Mouse (Mus musculus) adrenal gland, adult 8-10 months (tissue): ENCODE data around the gene Mbtps1. TPM values are rescaled to one million over a fixed set of nuclear protein-coding genes. Genes with fewer than 3 reads are reported as not detected.

Experiments
- DNase-seq: peaks from one replicate; pipeline ENCODE4 v3.0.0; 2022
- total RNA-seq, 4 experiments: library from RNA; stranded (reverse); gene quantifications; 2 replicates each; pipeline ENCODE4 v1.2.4; 2022

The Mbtps1 gene
- 100 to 1,000 TPM; 107 to 141 (median 126) TPM for total RNA-seq

DNA sequence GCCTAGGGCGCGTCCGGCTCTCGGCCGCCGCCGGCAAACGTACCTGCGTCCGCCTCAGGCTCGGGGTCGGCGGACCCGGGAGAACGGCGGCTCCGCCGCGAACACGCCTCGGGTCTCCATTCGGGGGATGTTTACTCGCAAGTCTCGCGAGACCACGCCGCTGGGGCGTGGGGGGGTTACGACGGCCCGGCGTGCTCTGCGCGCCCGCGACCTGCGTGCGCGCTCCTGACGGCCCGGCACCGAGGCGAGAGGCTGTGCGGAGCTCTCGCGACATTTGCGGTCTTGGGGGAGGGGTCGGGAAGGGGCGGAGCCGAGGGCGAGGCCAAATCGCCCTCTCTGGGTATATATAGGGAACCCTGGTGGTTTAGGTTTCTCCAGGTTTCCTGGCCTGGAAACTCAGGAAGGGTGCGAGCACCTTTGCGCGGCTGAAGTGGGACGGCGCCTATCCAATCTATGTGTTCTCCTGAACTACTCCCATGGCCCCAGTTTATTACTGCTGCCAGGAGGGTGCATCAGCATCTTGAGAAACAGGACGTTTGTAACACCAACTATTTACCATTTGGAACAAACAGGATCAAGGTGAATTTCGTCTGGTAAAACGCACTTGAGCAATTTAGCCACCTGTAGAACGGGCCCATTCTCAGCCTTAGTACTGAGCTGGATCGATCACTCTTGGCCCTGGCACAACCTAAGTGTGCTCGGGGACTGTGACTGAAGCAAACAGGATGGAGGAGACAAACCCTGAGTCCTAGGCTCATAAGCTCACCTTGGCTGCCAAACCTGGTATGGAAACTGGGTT, at the start of gene Mbtps1:
Mbtps1 (minus strand) TSS at position 133 of the 799 bp plus-strand sequence.
- peak; percentile 96 for DNase-seq

GRCm38 (mm10) chr8:119606224-119606623, 47.7 kb upstream of the Mbtps1 start:
- DNase-seq: no peak

GRCm38 (mm10) chr8:119604996-119605395, 46.5 kb upstream of the Mbtps1 start, which contains the start of gene Taf1c:
TSS of gene Taf1c (minus strand) at chr8:119605222.
- peak; percentile 87 for DNase-seq

DNA sequence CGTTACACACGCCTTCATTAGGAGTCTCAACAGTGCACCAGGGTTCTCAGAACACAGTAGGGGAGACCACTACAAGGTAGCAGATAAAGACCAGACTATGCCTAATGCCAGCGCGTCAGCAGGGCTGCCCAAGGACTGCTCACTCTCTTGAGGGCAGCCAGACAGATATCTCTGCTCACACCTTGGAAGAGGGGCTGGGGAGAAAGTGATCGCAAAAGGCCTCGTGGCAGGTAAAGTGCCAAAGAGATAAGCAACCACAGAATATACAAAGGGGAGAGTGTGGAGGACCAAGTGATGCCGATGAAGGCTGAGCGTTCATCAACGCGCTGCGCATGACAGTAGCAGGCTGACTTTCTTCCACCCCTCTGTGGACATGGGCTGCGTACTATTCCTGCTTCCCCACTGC, 45.9 kb upstream of the Mbtps1 start:
- DNase-seq: no peak

DNA sequence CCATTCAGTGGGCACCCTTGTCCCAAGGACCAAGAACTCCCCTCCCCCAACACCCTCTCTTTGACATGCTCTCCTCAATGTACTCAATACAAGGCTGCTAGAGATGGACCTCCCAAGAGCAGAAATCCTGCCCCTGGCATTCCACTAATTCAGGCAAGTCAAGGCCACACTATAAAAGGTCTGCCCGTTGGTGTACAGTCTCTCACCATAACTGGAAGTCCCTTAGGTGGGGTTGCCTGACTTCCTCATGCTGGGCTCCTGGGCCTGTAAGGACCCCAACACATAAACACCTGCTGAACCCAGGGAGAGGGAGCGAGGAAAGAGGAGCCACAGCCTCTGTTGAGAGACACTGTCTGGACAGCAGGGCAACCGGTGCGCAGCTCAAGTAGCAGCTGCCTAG, 45.2 kb upstream of the Mbtps1 start:
- no peak for DNase-seq

DNA sequence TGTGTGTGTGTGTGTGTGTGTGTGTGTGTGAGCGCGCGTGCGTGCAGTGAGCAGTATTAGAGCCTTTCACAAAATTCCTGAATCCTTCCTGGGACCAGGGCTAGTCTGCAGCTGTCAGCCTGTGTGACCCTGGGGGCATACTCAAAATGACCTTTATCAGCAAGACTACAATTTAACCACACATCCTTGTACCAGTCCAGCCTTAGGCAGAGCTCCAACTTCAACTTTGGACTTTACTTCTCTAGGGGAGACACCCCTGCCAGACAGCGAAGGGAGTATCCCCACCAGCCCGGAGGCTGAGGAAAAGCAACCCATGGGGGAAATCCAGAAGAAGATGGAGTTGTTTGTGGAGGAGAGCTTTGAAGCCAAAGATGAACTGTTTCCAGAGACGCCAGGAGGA, 32.9 kb upstream of the Mbtps1 start:
- DNase-seq: no peak

GRCm38 (mm10) chr8:119590348-119590747, 31.8 kb upstream of the Mbtps1 start:
- DNase-seq: no peak

- DNase-seq: no peak
Measured at GRCm38 (mm10) chr8:119588844-119589243, 30.3 kb upstream of the Mbtps1 start.

GRCm38 (mm10) chr8:119588321-119588720, 29.8 kb upstream of the Mbtps1 start:
- DNase-seq: no peak

DNA sequence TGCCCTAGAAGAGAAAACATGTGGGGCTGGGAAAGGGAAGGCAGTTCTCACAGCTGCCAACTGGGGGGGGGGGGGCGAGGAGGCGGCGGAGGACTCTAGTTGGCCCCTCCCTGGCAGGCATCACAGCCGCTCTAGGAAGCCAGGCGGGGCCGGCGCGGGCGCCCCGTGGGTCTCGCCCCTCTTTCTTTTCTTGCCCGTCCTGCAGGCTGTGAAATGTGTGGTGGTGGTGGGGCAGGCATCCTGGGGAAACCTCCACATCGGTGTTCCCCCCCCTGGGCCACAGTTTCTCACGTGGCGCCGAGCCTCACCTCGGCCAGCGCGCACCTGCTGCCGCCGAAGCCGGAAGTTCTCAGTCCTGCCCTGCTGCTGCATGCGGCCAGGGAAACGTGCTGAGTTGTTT, 27.4 kb upstream of the Mbtps1 start:
- DNase-seq: no peak

DNA sequence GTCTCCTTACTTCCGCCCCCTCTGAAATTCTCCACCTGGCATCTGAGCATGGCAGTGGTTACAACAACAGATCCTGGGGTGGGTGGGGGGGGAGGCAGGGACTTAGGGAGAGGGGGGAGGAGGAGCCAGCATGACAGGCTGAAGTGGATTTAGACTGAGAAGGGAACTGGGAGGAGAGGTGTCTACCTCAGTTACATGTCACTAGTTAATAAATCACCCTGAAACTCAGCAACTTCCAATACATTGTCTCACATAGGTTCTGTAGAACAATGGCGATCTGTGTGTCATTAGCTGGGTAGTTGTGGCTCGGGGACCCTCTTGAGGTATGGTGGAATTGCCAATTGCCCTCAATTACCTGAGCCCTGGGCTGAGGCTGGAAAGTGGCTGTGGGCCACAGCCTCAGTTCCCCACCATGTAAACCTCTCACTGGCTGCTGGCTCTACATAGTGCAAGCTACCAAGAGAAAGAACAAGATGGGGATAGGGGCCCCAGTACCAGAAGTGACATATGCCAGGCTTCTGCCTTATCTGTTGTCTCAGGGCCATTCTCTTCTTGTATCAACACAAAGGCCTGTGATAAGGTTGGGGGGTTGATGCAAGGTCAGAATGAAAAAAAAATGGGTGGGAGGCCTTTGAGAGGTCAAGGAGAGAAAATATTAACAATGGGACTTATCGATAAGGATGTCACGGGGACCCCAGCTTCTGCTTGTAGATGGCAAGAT, 22.1 kb upstream of the Mbtps1 start:
- DNase-seq: no peak

GRCm38 (mm10) chr8:119579096-119579495, 20.6 kb upstream of the Mbtps1 start:
- no peak for DNase-seq

- DNase-seq: no peak
Measured at GRCm38 (mm10) chr8:119575366-119575726, 16.8 kb upstream of the Mbtps1 start.

GRCm38 (mm10) chr8:119574437-119575365, 16.2 kb upstream of the Mbtps1 start, which contains the start of the genes Hsdl1 and Dnaaf1:
TSS of gene Hsdl1 (minus strand) at chr8:119575183.
TSS of gene Dnaaf1 (plus strand) at chr8:119575235.
- DNase-seq: peak; percentile 94

DNA sequence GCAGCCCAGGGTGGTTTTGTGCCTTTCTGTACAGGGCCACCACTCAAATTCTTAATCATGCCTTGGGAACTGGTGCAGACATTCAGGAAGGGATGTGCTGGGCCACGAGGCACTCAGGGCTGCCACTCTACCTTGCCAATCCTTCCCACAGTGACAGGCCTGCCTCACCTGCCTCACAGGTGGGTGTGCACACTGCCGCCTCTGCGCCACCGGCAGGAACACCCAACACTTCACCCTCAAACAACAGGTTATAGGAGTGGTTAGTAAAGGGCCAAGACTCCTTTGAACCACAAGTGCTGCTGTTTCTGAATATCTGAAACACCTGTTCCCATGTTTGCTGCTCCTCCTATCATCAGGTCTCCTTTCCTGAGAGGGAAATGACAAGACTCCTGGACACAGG, 13.9 kb upstream of the Mbtps1 start:
- no peak for DNase-seq

GRCm38 (mm10) chr8:119571135-119571534, 12.6 kb upstream of the Mbtps1 start:
- DNase-seq: no peak

- DNase-seq: no peak
Measured at GRCm38 (mm10) chr8:119569881-119570280, 11.3 kb upstream of the Mbtps1 start.

DNA sequence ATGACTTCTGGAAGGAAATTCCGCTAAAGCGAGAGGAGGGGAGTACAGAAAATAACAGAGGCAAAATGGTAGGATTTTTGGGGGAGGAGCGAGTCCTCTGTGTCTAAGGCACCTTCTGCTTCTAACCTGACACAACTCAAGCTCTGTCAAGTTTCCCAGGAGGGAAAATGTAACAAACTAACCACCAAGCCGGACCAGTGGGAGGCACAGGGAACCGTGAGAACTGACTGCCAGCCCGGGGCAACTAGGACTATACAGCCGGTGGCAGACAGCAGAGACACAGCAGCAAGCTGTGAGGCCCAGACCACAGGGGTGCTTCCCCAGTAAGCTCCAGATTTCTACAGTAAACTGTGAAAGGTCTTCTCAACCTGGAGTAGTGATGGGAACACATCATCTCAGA, 10.4 kb upstream of the Mbtps1 start:
- DNase-seq: no peak

DNA sequence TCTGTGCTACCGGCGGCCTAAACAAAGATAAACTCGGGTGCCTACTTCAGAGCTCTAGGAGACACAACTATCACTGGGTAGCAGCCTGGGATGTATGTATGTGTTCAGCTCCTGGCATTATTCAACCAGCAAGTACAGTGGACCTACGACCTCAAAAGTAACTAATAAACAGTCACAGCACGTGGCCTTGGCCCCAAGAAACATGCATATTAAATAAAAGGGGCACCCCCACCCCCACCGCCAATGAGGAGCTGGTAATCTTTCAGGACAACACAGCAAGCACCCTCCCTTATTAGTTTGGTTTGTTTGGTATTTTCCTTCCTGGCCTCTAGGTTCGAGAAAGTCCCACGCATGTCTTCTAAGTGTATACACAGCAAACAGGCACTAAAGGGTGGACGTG, 9.7 kb upstream of the Mbtps1 start:
- DNase-seq: no peak

- DNase-seq: no peak
Measured at GRCm38 (mm10) chr8:119566367-119566766, 7.8 kb upstream of the Mbtps1 start.

GRCm38 (mm10) chr8:119563849-119564251, 5.3 kb upstream of the Mbtps1 start:
- no peak for DNase-seq

DNA sequence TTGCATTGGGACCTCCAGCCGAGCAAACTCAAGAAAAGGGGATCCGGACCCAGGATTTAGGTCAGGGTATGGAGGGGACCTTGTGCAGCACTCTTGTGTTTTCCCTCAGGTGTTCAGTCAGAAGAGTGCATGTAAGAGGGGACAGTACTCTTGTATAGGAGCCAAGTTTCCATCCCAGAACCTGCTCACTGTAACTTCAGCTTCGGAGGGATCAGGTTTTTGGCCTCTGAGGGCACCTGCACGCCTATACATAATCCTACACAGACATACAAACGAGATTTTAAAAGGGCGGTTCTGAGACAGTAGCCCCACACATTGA, 826 bp upstream of the Mbtps1 start:
- no peak for DNase-seq
